Mouse (Mus musculus) liver, adult 2 months (tissue): ENCODE results near the gene Ptprm. TPM values are rescaled to one million over a fixed set of nuclear protein-coding genes. Genes with fewer than 3 reads are reported as not detected.

Source experiments
- DNase-seq: peaks from one replicate; pipeline ENCODE4 v3.0.0-alpha.2; 2011; ENCODE audit warnings: low read depth, low spot score; ENCODE audit errors: extremely low read depth
- H3K27ac ChIP-seq: fragments of 200-500 bp; replicated peaks from 2 replicates; pipeline ENCODE4 v1.5.1; 2012; ENCODE audit warnings: low read depth, mild to moderate bottlenecking, control low read depth, inconsistent platforms, low read length; ENCODE audit not compliant: insufficient read depth
- H3K27me3 ChIP-seq: fragments of 200-500 bp; 2 replicates; pipeline ENCODE4 v1.6.1; 2012; ENCODE audit warnings: mild to moderate bottlenecking, moderate library complexity, low read length, inconsistent platforms; ENCODE audit not compliant: control insufficient read depth, insufficient read depth
- H3K36me3 ChIP-seq: fragments of 200-500 bp; 2 replicates; pipeline ENCODE4 v1.6.1; 2012; ENCODE audit warnings: low read length, inconsistent platforms; ENCODE audit not compliant: control insufficient read depth, insufficient read depth
- H3K4me1 ChIP-seq: fragments of 200-500 bp; 2 replicates; pipeline ENCODE4 v1.6.1; 2011; ENCODE audit warnings: low read length; ENCODE audit not compliant: control insufficient read depth, insufficient read depth
- H3K4me3 ChIP-seq: fragments of 200-500 bp; 2 replicates; pipeline ENCODE4 v1.5.1; 2011; ENCODE audit warnings: low read depth, mild to moderate bottlenecking, control low read depth, low read length, moderate library complexity; ENCODE audit not compliant: insufficient read depth
- H3K79me2 ChIP-seq: fragments of 200-500 bp; 2 replicates; pipeline ENCODE4 v1.6.1; 2012; ENCODE audit warnings: inconsistent platforms, mild to moderate bottlenecking, low read length, moderate library complexity; ENCODE audit not compliant: control insufficient read depth, insufficient read depth
- H3K9ac ChIP-seq: fragments of 200-500 bp; 2 replicates; pipeline ENCODE4 v1.6.1; 2012; ENCODE audit warnings: low read depth, mild to moderate bottlenecking, control low read depth, inconsistent platforms, low read length
- CTCF ChIP-seq: fragments of 200-500 bp; IDR thresholded peaks from 2 replicates; pipeline ENCODE4 v1.5.1; 2011; ENCODE audit warnings: low read depth, low read length, control low read depth
- POLR2A ChIP-seq: fragments of 200-500 bp; IDR thresholded peaks from 2 replicates; pipeline ENCODE4 v1.6.1; 2011; ENCODE audit warnings: low read length, control low read depth; ENCODE audit not compliant: insufficient read depth; ENCODE audit errors: extremely low read depth
- WGBS: fragments of 180-500 bp; shearing (Covaris S2); methylation state at CpG from one replicate; pipeline ENCODE4 v1.1.7; 2018; 5-methylcytosine and 5-hydroxymethylcytosine counted together
- polyA plus RNA-seq: library from polyadenylated mRNA; depleted of rRNA; stranded (reverse); fragments of >200 nt; gene quantifications from 2 replicates; pipeline ENCODE4 v1.2.3, GENCODE M21; 2012
- total RNA-seq: library from RNA; depleted of rRNA; stranded (reverse); fragments of >200 nt; gene quantifications from 2 replicates; pipeline ENCODE4 v1.2.3, GENCODE M21; 2014

The Ptprm gene
- total and polyA plus RNA-seq, 2 experiments = 0.78 to 3.3 TPM

DNA sequence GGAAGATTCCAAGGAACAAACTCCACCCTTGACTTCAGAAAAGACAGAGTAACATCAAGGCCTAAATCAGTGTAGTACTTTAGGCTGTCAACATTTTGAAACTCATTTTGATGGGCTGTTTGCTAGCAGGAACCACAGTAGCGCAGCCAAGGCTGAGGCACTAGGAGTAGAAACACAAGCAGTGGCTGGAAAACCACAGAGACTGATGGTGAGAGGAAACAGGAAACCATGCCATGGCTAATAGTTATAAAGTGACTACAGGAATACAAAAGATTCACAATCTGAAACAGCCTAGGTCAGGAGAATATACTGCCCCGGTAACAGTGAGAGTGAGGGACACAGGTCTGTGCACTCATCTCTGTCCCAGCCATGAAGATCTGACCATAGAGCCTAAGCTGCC lies 165.7 kb downstream of the Ptprm start:
- no peak for TF ChIP-seq POLR2A
- TF ChIP-seq CTCF = no peak
- Histone ChIP-seq H3K79me2 (no peaks in the 10 kb centered on the region), H3K27ac (no peak overlapping the region), H3K36me3 (no peaks in the 10 kb centered on the region), H3K4me1 (no peaks in the 10 kb centered on the region), H3K9ac (no peak overlapping the region), H3K4me3 (no peak overlapping the region), H3K27me3 (no peaks in the 10 kb centered on the region)
- WGBS = 92% methylated on average over 2 of the region's 2 CpGs
- DNase-seq = no peak

- Histone ChIP-seq H3K9ac (no peak overlapping the region), H3K4me3 (no peak overlapping the region), H3K27ac (no peak overlapping the region), H3K4me1 (no peaks in the 10 kb centered on the region), H3K27me3 (no peaks in the 10 kb centered on the region), H3K36me3 (no peaks in the 10 kb centered on the region), H3K79me2 (no peaks in the 10 kb centered on the region)
- no peak for DNase-seq
- TF ChIP-seq CTCF = no peak
- TF ChIP-seq POLR2A = no peak
- 77% methylated on average over 6 of the region's 6 CpGs for WGBS
Observed at GRCm38 (mm10) chr17:67186879-67187278, 167.4 kb downstream of the Ptprm start.

DNA sequence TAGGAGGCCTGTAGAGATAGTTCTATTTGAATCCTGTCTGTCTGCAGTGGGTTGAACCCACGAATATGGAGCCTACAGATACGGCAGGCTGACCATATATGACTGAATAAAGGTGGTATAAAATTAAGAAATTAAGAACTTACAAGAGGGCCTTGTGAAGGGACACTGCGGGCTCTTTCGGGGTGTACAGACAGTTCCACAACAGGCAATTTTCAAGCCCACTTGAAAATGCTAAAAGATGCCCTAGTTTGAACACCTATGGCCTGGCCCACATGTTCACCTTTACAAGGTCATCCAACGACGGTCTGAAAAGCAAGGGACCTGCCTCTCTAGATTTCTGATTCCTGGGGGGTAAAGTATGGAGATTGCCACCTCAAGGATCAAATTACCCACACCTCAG lies 168.3 kb downstream of the Ptprm start:
- DNase-seq = no peak
- Histone ChIP-seq H3K27ac (no peak overlapping the region), H3K27me3 (no peaks in the 10 kb centered on the region), H3K36me3 (no peaks in the 10 kb centered on the region), H3K4me3 (no peak overlapping the region), H3K79me2 (no peaks in the 10 kb centered on the region), H3K4me1 (no peaks in the 10 kb centered on the region), H3K9ac (no peak overlapping the region)
- 89% methylated on average over 6 of the region's 6 CpGs for WGBS
- TF ChIP-seq CTCF = no peak
- TF ChIP-seq POLR2A = no peak

- DNase-seq = no peak
- H3K36me3 ChIP-seq = no peaks in the 10 kb centered on the region
- H3K27me3 ChIP-seq = no peaks in the 10 kb centered on the region
- WGBS = 79% methylated on average over 1 of the region's 1 CpGs
- H3K4me1 ChIP-seq = no peaks in the 10 kb centered on the region
- no peak overlapping the region for H3K27ac ChIP-seq
- no peak overlapping the region for H3K9ac ChIP-seq
- no peak for TF ChIP-seq CTCF
- no peak for TF ChIP-seq POLR2A
- no peak overlapping the region for H3K4me3 ChIP-seq
- no peaks in the 10 kb centered on the region for H3K79me2 ChIP-seq
Observed at GRCm38 (mm10) chr17:67179446-67179845, 174.8 kb downstream of the Ptprm start.

- 77% methylated on average over 5 of the region's 5 CpGs for whole genome bisulfite sequencing
- no peak overlapping the region for H3K9ac ChIP-seq
- H3K4me1 ChIP-seq = no peaks in the 10 kb centered on the region
- no peak for DNase-seq
- H3K27ac ChIP-seq = no peak overlapping the region
- H3K79me2 ChIP-seq = no peaks in the 10 kb centered on the region
- H3K4me3 ChIP-seq = no peak overlapping the region
- no peak for TF ChIP-seq POLR2A
- TF ChIP-seq CTCF = no peak
- no peaks in the 10 kb centered on the region for H3K36me3 ChIP-seq
- no peaks in the 10 kb centered on the region for H3K27me3 ChIP-seq
Observed at GRCm38 (mm10) chr17:67178686-67179265, 175.5 kb downstream of the Ptprm start.

- H3K9ac ChIP-seq = no peak overlapping the region
- no peaks in the 10 kb centered on the region for H3K79me2 ChIP-seq
- TF ChIP-seq CTCF (peak; percentile 31; the same call in 1 of the 2 replicates), POLR2A (no peak)
- H3K4me1 ChIP-seq = no peaks in the 10 kb centered on the region
- H3K36me3 ChIP-seq = no peaks in the 10 kb centered on the region
- 5% methylated on average over 2 of the region's 2 CpGs for WGBS
- no peak overlapping the region for H3K4me3 ChIP-seq
- no peak overlapping the region for H3K27ac ChIP-seq
- no peaks in the 10 kb centered on the region for H3K27me3 ChIP-seq
- DNase-seq = peak; percentile 45
Observed at GRCm38 (mm10) chr17:67175836-67176235, 178.4 kb downstream of the Ptprm start.
